Mouse (Mus musculus) left cerebral cortex, adult 9 months (tissue): ENCODE measurements around the gene Dnajb12.

ENCODE experiments used
- DNase-seq, 2 experiments: peaks; one replicate each; pipeline ENCODE4 v3.0.0; 2022; ENCODE audit warnings: low spot score in 2 of 2

The Dnajb12 gene

DNA sequence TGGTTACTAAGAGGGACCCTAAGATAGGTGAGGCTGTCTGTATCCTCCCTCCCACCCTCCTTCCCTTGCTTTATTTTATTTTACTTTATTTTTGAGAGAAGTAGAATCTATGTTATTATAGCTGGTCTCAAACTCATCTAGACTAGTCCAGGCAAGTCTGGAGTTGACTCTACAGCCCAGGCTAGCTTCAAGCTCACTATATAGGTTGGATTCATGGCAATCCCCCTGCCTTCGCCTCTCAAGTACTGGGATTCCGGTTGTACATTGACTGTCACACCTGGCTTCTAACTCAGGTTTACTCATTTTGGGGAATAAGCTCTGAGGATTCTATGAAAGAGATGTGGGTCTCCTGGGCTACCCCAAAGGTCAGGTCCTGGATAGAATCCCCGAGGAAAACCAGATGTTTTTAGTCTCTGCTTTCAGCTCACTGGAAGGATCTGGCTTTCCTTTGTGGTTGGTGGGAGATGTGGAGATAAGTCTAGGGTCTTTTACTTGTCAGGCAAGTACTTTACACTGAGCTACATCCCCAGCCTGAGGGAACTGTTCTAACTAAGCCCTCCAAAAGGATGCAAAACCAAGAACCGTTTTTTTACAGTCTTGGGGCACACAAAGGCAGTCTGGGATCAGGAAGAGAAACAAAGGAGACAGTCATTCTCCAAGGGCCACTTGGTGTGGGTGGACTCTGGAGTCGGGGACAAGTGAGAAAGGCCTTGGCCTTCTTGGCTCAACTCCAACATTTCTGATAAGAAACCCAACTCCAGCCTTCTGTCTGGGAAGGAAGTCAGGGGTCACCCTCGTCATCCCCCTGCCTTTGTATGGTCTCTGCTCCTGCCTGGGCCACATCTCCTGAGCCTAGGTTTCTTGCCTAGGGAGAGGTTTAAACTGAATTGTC, 69.3 kb downstream of the Dnajb12 start:
- peak in 1 of 2 experiments; percentile 25 for DNase-seq
